Mouse (Mus musculus): ENCODE data around the gene Paox.
"Not testable (repeated sequence)": the region's sequence is repeated elsewhere in the genome, so short reads cannot be mapped to it uniquely, and the experiment has no call there.

Gene Paox

DNA sequence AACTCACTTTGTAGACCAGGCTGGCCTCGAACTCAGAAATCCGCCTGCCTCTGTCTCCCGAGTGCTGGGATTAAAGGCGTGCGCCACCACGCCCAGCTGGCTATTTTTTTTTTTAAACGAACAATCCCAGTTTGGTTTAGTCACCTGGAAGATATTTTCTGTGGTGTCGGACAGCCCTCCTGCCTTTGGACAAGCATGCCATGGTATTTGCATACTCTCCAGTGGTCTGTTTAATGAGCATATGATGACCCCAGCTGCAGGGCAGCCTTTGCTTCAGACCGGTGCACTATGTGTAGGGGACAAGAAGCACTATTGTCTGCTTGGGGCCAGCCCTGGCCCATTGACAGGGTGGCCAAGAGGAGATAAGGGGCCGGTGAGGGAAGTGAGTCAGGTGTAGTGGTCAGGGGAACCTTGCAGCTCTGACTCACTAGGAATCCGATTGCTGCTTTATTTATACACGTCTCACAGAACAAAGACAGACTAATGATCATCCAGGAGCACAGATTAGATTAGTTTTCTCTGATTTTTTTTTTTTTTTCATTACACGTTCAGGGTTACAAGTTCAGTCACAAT, 5.8 kb downstream of the Paox start:
- no peak for DNase-seq

DNA sequence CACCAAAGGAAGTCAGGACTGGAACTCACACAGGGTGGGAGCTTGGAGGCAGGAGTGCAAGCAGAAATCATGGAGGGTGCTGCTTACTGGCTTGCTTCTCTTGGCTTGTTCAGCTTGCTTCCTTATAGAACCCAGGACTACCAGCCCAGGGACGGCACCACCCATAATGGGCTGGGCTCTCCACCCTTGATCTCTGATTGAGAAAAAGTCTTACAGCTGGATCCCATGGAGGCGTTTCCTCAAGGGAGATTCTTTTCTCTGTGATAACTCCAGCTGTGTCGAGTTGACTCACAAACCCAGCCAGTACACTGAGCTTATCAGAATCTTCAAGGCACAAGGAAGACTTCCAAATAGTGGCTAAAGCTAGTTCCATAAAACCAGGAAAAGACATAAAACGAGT, 7.2 kb downstream of the Paox start:
- no peak for DNase-seq

DNA sequence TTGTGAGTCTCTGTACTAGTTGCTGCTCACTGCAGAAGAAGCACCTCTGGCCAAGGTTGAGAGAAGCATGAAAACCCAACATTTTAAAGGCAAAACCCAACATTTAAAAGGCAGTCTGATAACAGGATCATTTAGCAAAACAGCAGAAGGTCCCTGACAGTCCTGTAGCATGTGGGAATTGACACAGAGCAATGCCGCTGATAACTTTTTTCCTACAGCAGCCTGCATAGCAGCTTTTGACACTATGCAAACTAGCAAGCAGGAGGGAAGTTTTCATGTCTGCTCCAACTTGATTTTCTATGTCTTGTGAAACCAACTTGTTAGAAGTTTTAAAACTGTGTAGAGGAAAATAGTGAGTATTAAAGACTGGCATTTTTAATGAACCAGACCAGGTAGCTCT, 8.8 kb downstream of the Paox start:
- no peak for DNase-seq

DNA sequence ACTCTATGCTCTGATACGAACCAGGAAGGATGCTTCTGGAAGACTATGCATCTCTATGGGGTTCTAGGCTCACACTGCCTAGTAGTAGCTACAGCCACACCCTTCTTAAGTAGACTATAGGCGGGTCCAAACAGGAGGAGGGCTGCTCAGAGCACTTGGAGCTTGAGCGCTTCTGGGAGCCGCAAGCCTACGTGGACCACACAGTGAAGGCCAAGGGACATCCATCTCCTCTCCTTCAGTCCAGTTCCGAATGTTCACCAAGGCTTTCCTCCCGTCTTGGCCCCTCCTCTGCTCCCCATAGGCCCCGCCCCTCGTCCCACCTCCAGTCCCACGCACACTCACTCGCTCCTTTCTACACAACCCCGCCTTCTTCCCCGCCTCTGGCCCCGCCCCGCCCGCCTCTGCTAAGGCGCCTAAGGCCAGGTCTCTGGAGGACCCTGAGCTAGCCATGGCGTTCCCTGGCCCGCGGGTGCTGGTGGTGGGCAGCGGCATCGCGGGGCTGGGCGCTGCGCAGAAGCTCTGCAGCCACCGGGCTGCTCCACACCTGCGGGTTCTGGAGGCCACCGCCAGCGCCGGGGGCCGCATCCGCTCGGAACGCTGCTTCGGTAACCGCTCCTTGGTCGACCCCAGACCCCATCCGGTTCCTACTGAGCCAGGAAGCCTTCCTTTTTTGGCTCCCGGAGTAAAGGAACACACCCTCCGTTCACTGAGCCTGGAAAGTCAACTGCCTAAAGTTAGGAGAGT, 9.9 kb downstream of the Paox start:
- peak; percentile 92 for DNase-seq

DNA sequence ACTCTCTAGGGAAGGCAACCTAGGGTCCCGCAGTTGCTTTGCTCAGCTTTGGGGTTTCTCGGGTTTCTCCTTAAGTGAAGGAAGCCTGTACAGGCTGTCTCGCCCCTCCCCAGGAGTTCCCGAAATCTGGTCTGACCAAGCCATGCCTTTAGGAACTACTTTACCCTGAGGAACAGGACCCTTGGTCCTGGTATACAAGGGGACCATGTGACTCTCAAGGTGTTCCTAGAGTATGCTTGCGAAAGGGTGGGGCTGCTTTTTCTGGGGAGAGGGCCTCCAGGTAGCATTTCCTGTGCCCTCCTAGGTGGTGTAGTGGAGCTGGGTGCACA, 10.4 kb downstream of the Paox start:
- no peak for DNase-seq

DNA sequence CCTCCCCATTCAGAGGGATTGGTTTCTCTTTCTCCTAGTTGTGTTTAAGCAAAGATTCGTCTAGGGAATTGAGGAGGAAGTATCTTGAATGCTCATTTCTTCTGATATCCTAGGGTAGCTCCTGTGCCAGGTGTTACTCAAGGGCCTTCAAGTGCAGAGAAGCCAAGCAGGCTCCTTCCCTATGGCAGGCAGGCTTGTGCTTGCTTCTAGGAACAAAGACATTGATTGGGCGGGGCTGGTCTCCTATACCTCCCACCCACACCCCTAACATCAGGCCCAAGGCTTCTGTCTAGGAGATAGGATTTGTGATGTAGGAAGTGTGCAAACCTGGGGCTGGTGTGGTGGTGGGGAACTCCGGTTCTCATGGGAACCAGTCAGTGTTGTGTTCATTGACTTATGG, 11.3 kb downstream of the Paox start:
- no peak for DNase-seq

DNA sequence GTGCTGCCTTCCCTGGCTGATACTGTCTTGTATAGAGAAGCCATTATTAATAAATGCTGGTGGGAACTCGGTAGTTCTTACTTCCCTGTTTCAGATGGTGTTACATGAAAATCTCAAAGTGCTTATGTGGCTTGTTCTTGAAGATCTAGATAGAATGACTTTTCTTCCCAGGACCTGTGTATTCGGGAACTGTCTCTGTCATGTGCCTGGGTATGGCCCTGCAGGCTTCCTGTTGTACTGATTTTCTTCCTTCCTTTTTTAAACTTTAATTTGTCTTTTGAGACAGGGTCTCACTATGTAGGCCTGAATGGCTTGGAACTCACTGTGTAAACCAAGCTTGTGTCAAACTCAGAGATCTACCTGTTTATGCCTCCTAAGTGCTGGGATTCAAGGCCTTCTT, 12.3 kb downstream of the Paox start:
- no peak for DNase-seq

DNA sequence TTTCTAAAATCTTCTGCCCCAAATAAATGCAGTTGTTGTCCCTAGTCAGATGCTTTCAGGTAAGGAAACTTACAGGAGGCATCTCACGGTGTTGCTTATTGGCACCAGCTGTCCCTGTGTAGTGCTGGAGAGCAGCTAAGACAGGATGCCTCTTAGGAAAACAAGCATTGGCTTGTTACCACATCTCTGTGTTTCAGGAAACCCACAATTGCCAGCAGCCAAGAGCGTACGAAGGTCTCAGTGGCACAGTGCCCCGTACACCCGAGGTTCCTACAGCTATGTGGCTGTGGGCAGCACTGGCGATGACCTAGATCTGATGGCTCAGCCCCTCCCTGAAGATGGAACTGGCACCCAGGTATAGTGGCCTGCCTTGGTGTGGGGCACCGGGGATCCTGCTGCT, 16.6 kb downstream of the Paox start:
- not testable (repeated sequence) for DNase-seq

DNA sequence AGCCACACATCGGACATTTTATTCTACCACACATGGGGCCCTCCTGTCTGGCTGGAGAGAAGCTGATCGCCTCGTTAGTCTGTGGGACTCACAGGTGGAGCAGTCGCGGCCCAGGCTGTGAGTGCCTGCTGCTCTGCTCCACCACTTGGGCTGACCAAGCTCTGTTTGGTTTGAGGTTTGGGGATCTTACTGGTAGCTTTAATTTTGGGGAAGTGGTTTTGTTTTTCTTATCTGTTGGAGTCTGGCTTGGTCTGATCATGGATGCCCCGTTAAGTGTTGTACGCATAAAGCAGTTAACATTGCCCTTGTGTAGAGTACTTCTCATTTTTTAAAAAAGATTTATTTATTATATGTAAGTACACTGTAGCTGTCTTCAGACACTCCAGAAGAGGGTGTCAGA, 18.4 kb downstream of the Paox start:
- DNase-seq: not testable (repeated sequence)

DNA sequence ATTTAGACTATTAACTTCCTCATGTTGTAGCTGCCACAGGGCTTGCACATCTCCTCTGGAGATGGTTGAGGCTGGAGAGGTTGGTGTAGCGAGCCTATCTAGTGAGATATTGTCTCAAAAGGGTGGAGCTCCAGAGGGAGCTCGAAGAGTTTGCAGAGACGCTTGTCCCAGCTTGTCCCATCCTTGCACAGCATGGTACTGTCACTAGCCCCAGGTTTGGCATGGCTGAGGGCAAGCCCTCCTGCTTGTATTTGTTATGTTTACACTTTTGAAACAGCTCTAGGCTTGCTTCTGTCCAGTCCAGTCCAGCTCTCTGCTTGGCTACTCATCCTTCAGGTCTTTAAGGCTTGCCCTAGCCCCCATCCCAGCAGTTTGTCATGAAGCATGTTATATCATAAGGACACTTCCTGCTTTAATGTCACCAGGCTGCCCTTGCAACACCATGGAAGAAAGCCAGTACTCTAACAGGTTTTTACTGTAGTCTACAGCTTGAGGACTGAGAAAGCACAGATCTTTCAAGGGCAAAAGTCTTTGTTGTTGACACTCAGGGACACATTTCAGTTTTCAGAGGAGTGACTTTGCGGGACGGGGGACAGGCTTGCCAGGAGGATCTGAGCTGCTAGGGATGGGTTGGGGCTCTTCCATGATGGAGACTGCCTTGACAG, 19.6 kb downstream of the Paox start:
- no peak for DNase-seq

DNA sequence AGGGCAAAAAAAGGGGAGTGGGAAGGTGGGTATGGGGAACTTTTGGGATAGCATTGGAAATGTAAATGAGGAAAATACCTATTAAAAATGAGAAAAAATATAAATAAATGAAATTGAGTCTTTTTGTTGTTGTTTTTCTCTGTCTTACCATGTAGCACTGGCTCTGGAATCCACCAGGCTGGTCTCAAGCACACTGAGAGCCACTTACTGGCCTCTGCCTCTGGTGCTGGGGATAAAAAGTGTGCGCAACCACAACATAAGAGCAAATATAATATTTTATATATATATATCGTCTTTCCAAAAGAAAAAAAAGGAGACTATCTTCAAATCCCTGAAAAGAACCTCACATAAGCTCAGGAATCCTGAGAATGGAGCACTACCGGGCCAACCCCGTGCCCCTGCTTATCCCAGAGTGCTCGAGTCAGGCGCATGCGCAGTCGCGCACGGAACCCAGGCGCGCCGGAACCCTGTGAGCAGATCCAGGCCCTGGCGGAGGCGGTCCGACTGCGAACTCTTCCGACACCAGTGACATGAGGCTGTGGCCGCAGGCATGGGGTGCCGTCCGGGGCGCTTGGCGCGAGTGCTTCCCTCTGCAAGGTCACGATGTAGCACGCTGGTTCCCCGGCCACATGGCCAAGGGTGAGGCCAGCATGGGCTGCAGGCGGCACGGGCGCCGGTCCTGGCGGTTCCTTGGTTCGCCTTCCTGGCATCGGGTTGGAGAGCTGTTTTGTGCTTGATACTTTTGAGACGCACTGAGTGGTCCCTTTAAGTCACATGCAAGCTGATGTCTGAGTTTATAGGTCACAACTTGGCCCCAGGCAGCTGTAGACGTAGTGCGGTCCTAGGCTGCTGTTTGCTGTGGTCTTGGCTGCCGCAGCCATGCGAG, 21.8 kb downstream of the Paox start, which contains the start of gene Mtg1:
Mtg1 (plus strand) TSS at position 430 of the 886 bp plus-strand sequence.
- peak; percentile 97 for DNase-seq

DNA sequence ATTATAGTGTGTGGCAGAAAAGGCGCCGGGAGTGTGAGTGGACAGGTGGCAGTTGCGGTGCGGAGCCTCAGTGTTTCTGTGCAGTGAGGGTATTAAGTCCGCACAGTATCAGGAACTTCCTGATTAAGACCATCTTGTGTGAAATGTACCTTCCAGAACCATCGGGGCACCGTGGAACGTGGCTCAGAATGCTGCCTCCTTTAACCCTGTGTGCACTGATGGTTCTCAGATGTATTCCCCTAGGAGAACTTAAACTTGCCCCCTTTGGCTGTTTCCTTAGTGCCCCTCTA, 22.4 kb downstream of the Paox start:
- no peak for DNase-seq

DNA sequence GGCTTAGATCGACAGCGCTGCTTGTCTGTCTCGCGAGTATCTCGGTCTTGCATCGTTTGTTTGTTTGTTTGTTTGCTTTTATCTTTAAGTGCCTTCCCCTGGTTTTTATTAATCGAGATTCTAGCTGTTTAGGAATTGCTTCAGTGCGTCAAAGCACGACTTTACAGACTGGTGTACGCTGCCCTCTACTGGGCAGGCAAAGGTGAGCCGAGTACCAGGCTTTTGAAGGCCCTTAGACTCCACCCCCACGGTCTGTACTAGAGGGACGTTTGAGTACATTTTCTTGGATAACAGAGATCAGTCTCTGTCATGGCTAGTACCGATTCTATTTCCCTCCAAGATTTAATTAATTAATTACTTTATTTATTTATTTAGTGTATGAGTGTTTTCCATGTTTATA, 25.8 kb downstream of the Paox start:
- DNase-seq: peak; percentile 51

DNA sequence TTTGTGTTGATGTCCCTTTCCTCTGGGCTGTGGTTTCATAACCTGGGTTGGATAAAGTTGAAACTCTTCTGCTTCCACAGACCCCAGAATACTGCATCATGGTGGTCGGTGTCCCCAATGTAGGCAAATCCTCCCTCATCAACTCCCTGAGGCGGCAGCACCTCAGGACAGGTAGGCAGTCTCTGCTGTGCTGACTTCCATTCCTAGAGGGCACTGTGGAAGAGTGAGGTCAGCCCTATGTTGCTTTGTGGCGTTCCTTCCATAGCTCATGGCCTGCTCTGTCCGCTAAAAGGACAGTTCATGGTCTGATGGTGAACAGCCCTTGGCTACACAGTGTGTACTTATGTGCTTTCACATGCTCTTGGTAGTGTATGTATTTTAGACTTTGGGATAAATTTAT, 29.0 kb downstream of the Paox start:
- no peak for DNase-seq

DNA sequence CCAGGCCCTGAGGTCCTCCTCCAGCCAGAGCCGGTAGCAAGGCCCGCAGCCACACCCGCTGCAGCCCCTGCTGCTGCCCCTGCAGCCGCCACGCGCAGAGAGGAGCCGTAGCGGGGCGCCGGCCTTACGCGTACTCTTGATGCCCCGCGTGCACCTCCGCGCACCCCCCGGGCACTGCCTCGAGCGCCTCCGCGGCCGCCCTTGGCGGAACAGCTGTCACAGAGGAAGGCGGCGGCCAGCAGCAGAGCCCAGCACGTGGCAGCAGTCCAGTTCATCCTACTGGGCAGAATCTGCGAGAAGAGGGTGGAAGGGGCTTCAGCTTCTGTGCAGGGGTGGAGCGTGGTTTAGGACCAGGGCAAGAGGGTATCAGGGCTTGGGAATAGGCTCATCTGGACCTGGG, 37.8 kb downstream of the Paox start:
- peak; percentile 69 for DNase-seq

DNA sequence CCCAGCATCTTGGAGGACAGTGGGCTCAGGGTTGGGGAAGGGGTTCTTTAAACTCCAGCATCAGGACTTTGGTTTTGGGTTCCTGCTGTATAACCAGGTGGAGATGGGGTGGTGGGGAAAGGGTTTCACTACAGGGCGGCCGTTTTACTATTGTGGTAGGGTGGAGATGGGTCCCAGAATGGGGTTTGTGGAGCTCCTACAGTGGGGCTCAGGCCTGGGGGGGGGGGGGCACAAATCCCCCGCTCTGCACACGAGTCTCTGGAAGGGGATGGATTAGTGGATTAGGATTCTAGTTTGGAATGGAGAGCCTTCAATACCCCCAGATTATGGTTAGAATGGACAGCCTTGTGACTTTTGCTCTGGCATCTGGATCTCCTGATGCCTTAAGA, 38.2 kb downstream of the Paox start:
- DNase-seq: no peak

DNA sequence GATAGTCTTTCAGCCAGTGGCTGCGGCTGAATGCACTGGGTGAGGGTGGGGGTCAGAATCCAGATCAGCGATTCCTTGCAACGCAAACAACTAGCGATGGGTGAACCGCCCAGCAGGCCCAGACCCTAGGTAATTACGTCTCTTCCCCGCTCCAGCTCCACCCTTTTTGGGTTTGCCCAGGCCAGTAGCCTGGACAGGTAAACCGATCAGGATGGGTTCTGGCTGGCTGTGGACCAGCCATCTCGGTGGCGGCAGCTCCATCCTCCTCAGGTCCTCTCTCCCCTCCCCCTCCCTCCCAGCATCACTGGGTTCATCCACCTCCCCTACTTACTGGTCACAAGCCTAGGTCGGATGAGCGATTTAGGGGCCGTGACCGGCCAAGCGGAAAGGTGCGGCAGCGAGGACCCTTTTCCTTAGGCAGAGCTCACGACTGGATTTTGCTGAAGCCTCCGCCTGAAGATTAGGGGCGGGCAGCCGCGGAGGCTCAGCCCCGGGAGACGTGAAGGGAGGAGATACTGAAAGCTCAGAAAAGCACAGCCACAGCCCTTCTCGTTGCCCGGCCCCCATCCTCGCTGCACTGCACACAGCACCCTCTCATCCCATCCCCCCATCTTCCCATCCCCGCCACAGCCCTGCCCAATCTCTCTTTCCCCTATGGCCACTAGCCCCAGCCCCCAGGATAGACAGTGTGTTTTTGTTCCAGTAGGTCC, 38.8 kb downstream of the Paox start, which contains the start of gene Sprn:
Sprn (minus strand) TSS at position 660 of the 710 bp plus-strand sequence.
- DNase-seq: peak; percentile 89

DNA sequence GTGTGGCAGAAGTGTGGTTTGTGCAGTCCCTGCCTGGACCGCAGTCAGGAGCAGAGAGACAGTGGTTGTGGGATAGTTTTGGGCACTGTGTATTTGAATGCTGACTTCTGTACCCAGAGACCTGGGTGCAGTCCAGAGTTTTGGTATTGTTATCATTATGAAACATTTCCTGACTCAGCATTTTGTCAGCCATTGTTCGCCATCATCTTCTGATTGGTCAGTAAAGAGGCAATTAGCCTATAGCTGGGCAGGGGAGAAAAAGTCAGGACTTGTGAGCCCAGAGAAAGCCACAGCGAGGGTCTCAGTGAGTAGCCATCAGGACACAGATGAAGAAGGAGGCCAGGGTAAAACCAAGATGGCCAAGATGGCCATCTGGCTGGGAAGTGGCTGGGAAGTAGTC, 44.8 kb downstream of the Paox start:
- no peak for DNase-seq

DNA sequence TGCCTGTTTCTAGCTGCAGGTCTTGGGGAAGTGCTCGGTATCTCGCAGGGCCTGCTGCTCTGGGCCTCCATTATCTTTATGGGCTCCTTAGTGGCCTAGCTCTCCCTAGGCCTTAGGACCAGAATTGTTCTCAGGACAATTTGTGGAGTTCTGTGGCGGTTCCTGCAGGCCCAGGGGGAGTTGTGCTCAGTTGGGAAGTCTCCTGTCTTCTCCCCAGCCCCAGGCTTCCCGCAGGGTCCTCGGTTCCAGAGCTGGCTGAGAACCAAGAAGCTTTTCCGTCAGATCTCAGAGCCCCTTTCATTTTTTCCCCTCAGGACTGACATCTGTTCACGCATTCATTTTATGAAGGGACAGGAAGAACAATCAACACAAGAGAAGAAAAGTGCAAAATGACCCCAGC, 49.1 kb downstream of the Paox start, which contains the start of gene Olfr522:
Olfr522 (minus strand) TSS at position 101 of the 400 bp plus-strand sequence.
- DNase-seq: no peak

DNA sequence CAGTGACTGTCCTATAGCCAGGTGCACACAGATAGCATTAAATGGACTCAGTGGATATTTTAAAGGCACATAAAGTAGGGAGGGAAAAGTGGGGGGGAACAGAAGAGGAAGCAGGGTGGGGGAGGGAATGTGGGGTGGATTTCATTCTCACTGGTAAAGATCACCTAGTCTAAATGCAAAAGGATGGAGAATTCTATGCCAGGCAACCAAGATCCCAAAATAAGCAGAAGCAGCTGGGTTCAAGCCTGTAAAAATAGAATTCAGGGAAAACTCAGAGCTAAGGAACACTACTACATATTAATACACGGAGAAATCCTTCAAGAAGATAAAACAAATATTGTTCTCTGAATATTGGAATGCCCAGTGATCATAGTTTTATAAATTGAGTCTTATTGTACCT, 52.4 kb downstream of the Paox start:
- DNase-seq: no peak

DNA sequence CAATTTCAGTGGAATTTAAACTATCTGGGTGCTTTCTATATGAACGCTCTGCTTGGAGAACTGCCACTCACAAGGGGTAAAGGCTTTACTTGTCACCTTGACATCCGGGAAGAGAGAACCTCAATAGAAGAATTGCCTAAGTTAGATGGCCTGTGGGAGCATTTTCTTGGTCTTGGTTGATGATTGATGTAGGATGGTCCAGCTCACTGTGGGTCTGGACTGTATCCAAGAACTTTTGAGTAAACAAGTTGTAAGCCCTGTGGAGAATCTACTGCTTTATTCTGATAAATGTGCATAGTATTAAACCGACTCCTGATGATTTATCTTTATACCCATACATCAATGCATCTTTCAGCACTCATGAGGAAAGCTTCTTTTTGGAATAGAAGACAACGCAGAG, 53.8 kb downstream of the Paox start:
- no peak for DNase-seq

DNA sequence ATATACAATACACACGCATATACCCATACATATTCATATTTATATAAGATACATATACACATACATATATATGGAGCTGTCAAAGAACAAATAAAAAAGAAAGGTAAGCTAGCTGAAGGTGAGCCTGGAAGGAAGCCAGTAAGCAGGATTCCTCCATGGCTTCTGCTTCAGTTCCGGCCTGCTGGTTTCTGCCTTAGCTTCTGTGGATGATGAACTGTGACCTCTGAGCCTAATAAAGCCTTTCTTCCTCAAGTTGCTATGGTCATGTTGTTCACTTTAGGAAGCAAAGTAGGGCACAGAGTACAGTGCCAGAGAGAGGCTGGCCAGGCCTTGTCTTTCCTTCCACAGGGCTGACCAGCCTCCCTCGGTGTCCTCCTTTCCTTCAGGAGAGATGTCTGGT, 55.3 kb downstream of the Paox start:
- no peak for DNase-seq

DNA sequence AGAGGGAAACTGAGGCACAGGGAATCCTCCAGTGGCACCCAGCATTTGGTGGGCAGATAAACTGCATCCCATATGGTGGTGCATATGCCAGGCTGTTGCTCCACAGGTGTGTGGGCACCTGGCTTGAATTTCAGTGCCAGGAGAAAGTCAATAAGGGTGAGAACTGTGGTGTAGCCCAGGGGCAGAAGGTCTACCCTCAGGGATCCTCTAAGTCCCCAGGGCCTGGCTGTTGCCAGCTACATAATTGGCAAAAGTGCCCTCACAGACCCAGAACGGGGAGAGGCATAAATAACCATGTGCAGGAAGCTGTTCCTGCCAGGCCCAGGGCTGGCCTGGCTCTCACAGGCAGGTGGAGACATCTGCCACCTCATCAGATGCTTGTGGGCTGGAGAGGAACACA, 57.3 kb downstream of the Paox start, which contains the start of gene Olfr523:
Olfr523 (plus strand) TSS at position 282 of the 400 bp plus-strand sequence.
- no peak for DNase-seq

Data from right cerebral cortex, adult 18-20 months (tissue).